Mouse (Mus musculus): Measurements from ENCODE around the gene Lsm5.

DNA sequence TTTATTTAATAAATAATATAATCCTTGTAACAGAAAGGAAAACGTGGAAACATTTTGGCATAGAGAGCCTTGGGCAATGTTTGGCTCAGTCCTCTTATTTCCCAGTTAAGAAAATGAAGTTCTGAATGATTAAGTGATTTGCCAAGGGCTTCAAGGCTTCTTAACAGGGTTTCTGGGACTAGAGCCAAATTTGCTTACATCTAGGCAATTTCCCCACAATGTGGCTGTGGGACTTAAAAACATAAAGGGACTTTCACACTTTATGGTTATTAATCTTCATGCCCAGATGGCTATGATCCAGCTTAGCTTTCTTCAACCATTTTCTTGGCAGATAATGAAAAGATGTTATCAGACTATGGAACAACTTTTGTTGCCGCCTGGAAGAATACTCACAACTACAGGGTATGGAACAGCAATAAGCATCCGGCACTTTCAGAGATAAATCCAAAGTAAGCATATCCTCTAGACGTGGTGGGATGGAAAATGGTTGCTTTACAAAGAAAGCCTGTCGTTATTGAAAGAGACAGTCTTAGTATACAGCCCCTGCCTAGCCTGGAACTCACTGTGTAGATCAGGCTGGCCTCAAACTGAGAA lies 41.5 kb upstream of the Lsm5 start:
- TF ChIP-seq CTCF (IDR thresholded peaks at IDR 0.05; ENCODE audit: low read depth) (no peak), EP300 (IDR thresholded peaks at IDR 0.05; ENCODE audit: low read depth) (no peak)
